Mouse (Mus musculus) forebrain, embryonic 16.5 days (tissue): ENCODE measurements around the gene Derl2. TPM values are rescaled to one million over a fixed set of nuclear protein-coding genes. Genes with fewer than 3 reads are reported as not detected.

Source experiments
- ATAC-seq: fragments of 200-750 bp; cut with Nextera tagmentation; 2 replicates; pipeline ENCODE4 v1.8.0; 2017; ENCODE audit warnings: mild to moderate bottlenecking, moderate library complexity
- H3K27ac ChIP-seq: fragments of 300-500 bp; sonication (generic); 2 replicates; pipeline ENCODE4 v1.5.1; 2014; ENCODE audit warnings: low read length, control low read depth
- H3K27me3 ChIP-seq: fragments of 300-500 bp; sonication (generic); replicated peaks from 2 replicates; pipeline ENCODE4 v1.6.1; 2014; ENCODE audit warnings: low read length; ENCODE audit not compliant: control insufficient read depth, insufficient read depth
- H3K36me3 ChIP-seq: fragments of 300-500 bp; sonication (generic); 2 replicates; pipeline ENCODE4 v1.6.1; 2014; ENCODE audit not compliant: control insufficient read depth, insufficient read depth
- H3K4me1 ChIP-seq: fragments of 300-500 bp; sonication (generic); replicated peaks from 2 replicates; pipeline ENCODE4 v1.6.1; 2014; ENCODE audit warnings: low read length; ENCODE audit not compliant: control insufficient read depth, insufficient read depth
- H3K4me2 ChIP-seq: fragments of 300-500 bp; sonication (generic); 2 replicates; pipeline ENCODE4 v1.6.1; 2014; ENCODE audit warnings: mild to moderate bottlenecking, low read length, control low read depth
- H3K4me3 ChIP-seq: fragments of 300-500 bp; sonication (generic); replicated peaks from 2 replicates; pipeline ENCODE4 v1.5.1; 2014; ENCODE audit warnings: mild to moderate bottlenecking, low read length, control low read depth
- H3K9ac ChIP-seq: fragments of 300-500 bp; sonication (generic); replicated peaks from 2 replicates; pipeline ENCODE4 v1.6.1; 2014; ENCODE audit warnings: low read depth, low read length, control low read depth
- H3K9me3 ChIP-seq: fragments of 300-500 bp; sonication (generic); 2 replicates; pipeline ENCODE4 v1.6.1; 2016; ENCODE audit warnings: low read length; ENCODE audit not compliant: control insufficient read depth
- WGBS: fragments of 180-500 bp; shearing (Covaris S2); extraction: QIAGEN DNeasy Blood & Tissue Kit; methylation state at CpG from one replicate; pipeline ENCODE4 v1.1.7; 2014; 5-methylcytosine and 5-hydroxymethylcytosine counted together
- polyA plus RNA-seq: library from polyadenylated mRNA; unstranded; fragments of >200 nt; fragmentation: Nextera tagmentation; extraction: Ambion mirVana; gene quantifications from 2 replicates; pipeline ENCODE4 v1.2.1, GENCODE M21; 2015

Derl2 gene
- polyA plus RNA-seq, 1 experiment from 2014 or later, result 36.8 TPM

- Histone ChIP-seq H3K36me3 (peaks cover 4% of the 10 kb centered on the region), H3K27me3 (no peaks in the 10 kb centered on the region), H3K27ac (peak overlapping the region; percentile 94), H3K9ac (peak overlapping the region; percentile 68), H3K4me1 (peaks cover 19% of the 10 kb centered on the region), H3K4me3 (peak overlapping the region; percentile 88), H3K4me2 (peak overlapping the region; percentile 91), H3K9me3 (no peaks in the 10 kb centered on the region)
- peak; percentile 10 for ATAC-seq
- WGBS, result 17% methylated on average over 24 of the region's 24 CpGs
Observed at GRCm38 (mm10) chr11:70970560-70971540, 48.8 kb downstream of the Derl2 start.

DNA sequence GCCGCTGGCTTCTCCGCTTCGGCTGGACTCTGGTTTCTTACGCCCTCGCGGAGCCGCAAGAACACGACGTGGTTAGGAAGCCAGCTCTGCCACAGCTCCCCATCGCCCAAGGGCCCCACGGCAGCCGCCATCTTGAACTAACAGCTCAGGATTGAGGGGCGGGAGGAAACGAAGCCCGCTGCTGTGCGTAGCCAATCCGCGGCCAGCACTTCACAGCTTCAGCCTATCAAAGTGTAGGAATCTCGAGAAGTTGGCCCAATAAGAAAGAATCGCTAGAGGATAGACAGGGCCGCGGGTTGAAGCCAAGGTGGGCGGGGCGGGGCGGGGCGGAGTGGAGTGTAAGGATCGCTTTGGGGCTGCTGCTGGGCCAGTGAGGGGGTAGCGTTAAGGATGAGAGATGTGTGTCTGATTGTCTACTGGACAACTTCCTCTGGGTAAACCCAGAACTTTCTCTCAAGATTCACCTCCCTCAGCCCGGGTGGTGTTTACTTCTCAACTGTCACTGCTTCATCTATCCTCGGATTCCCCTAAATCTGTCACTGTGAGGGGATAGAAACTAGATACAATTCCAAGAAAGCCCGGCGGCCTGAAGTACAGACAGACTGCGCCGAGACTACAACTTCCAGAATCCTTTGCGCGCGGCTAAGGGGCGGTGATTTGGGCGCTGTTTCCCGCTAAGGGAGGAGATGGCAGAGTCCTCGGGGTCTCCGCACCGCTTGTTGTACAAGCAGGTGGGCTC lies 49.7 kb downstream of the Derl2 start, which contains the start of the genes Nup88 and Rpain:
Gene Nup88, minus strand, starts transcription at position 153 of the 739 bp plus-strand sequence.
Gene Rpain, plus strand, starts transcription at position 393 of the 739 bp plus-strand sequence.
- peaks cover 11% of the 10 kb centered on the region for H3K36me3 ChIP-seq
- under 1% methylated on average over 43 of the region's 43 CpGs for WGBS

DNA sequence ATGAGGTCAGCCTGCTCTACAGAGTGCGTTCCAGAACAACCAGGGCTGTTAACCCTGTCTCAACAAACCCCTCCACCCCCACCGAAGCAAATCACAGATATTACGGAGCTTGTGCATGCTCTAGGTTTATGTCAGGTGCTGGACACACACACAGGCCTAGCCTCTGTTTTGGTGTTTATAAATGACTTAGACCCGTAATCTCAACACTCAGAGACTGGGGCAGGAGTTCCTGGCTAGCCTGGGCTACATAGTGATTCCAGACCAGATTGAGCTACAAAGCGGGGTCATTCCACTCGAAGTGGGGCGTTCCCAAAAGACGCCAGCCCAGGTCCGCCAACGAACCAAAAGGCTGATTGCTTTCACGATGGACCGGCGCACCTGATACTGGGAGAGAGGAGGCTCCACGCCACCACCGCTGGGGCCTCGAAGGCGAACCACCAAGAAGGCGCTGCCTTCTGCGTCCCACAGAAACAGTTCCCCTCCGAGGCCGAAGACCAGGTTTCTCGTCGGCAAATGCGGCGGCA lies 50.3 kb downstream of the Derl2 start:
- Histone ChIP-seq H3K27ac (peak overlapping the region; percentile 86), H3K36me3 (peaks cover 17% of the 10 kb centered on the region), H3K4me1 (peaks cover 19% of the 10 kb centered on the region), H3K4me3 (peak overlapping the region; percentile 88), H3K27me3 (no peaks in the 10 kb centered on the region), H3K4me2 (peak overlapping the region; percentile 88), H3K9ac (peak overlapping the region; percentile 88), H3K9me3 (no peaks in the 10 kb centered on the region)
- ATAC-seq, result peak; percentile 10
- under 1% methylated on average over 25 of the region's 25 CpGs for WGBS

More for the DNA sequence above, 49.7 kb downstream of the Derl2 start, which contains the start of the genes Nup88 and Rpain:
- ATAC-seq, result peak; percentile 99
- no peaks in the 10 kb centered on the region for H3K9me3 ChIP-seq
- H3K27ac ChIP-seq, result peak within 1 kb of the TSS; percentile 94
- H3K9ac ChIP-seq, result peak within 1 kb of the TSS; percentile 88
- peak within 1 kb of the TSS; percentile 91 for H3K4me2 ChIP-seq
- no peaks in the 10 kb centered on the region for H3K27me3 ChIP-seq
- H3K4me3 ChIP-seq, result peak within 1 kb of the TSS; percentile 88
- H3K4me1 ChIP-seq, result peaks cover 19% of the 10 kb centered on the region

- H3K27me3 ChIP-seq, result no peaks in the 10 kb centered on the region
- no peak overlapping the region for H3K9ac ChIP-seq
- H3K4me1 ChIP-seq, result peaks cover 13% of the 10 kb centered on the region
- H3K36me3 ChIP-seq, result peaks cover 33% of the 10 kb centered on the region
- ATAC-seq, result no peak
- H3K27ac ChIP-seq, result no peak overlapping the region
- 75% methylated on average over 4 of the region's 4 CpGs for WGBS
- no peaks in the 10 kb centered on the region for H3K9me3 ChIP-seq
- no peak overlapping the region for H3K4me2 ChIP-seq
- H3K4me3 ChIP-seq, result no peak overlapping the region
Observed at GRCm38 (mm10) chr11:70964222-70964907, 55.3 kb downstream of the Derl2 start.

GRCm38 (mm10) chr11:70960786-70961554 lies 58.7 kb downstream of the Derl2 start:
- WGBS, result 95% methylated on average over 5 of the region's 5 CpGs
- H3K27ac ChIP-seq, result no peak overlapping the region
- H3K9me3 ChIP-seq, result no peaks in the 10 kb centered on the region
- peaks cover 56% of the 10 kb centered on the region for H3K36me3 ChIP-seq
- no peak overlapping the region for H3K4me2 ChIP-seq
- H3K27me3 ChIP-seq, result no peaks in the 10 kb centered on the region
- no peak overlapping the region for H3K9ac ChIP-seq
- no peak overlapping the region for H3K4me3 ChIP-seq
- H3K4me1 ChIP-seq, result no peaks in the 10 kb centered on the region
- ATAC-seq, result no peak

Other genes with a start within 250 kb of the Derl2 start
- gene Scimp, start 207.3 kb downstream of the Derl2 start, polyA plus RNA-seq, result not detected in 2 replicates
- gene Rabep1, start 175.1 kb downstream of the Derl2 start, polyA plus RNA-seq, result 77.9 and 82.8 TPM in 2 replicates
- gene Nup88, start 49.9 kb downstream of the Derl2 start, polyA plus RNA-seq, result 150 and 157 TPM in 2 replicates
- gene Rpain, start 49.6 kb downstream of the Derl2 start, polyA plus RNA-seq, result 79.9 and 87.0 TPM in 2 replicates
- gene C1qbp, start 36.8 kb downstream of the Derl2 start, polyA plus RNA-seq, result 189 and 203 TPM in 2 replicates
- 19.4 and 20.9 TPM in 2 replicates for gene Dhx33, start 15.4 kb downstream of the Derl2 start, polyA plus RNA-seq
- 41.4 and 46.2 TPM in 2 replicates for gene Mis12, start 230 bp downstream of the Derl2 start, polyA plus RNA-seq
- 622 and 653 TPM in 2 replicates for gene 6330403K07Rik, start 13.7 kb upstream of the Derl2 start, polyA plus RNA-seq
- gene Nlrp1a, start 124.9 kb upstream of the Derl2 start, polyA plus RNA-seq, result 0.08 TPM in 1 of 2 replicates, not detected in the other
- gene Nlrp1b, start 210.9 kb upstream of the Derl2 start, polyA plus RNA-seq, result not detected in 2 replicates